Comparison of ENCODE assay signal across 8 mouse cellular contexts in genomic region chr8:74994540-74994939, GRCm38 (mm10). TPM values are rescaled to one million over a fixed set of nuclear protein-coding genes. Genes with fewer than 3 reads are reported as not detected.
A peak's percentile ranks its signal among the peaks of the same experiment; 100 is the strongest.
DNase-seq lines count a peak whose midpoint lies in the region; ATAC-seq and TF ChIP-seq lines count a peak whose summit lies in the region.

No protein-coding gene starts in this region.

- H3K27me3 ChIP-seq in MEL (ENCODE audit: control insufficient read depth in 1 of 2, insufficient read depth in 2 of 2, low read length in 2 of 2), result no peaks in the 10 kb centered on the region; a peak in 1 of 4 replicates
- H3K27me3 ChIP-seq in forebrain, embryonic 13.5 days, result 0 out of 2 replicates have a peak, but pooled peaks cover 6% of the 10 kb centered on the region
- H3K27me3 ChIP-seq in midbrain, postnatal 0 days (ENCODE audit: insufficient read depth, low read length), result no peaks in the 10 kb centered on the region

- H3K27ac ChIP-seq in gastrocnemius, adult 2 months, result peak overlapping the region; percentile 99
- H3K27ac ChIP-seq in MEL (ENCODE audit: control insufficient read depth, low read depth, low read length), result no peak overlapping the region
- peak overlapping the region; percentile 96; the same call in 1 of the 2 replicates for H3K27ac ChIP-seq in forebrain, embryonic 13.5 days
- 0 out of 2 replicates have a peak overlapping the region, but pooled peaks have one; percentile 98 for H3K27ac ChIP-seq in midbrain, postnatal 0 days (ENCODE audit: low read depth, low read length)

- no peak for TF ChIP-seq EP300 in MEL (IDR thresholded peaks at IDR 0.05; ENCODE audit: low read depth in 1 of 2, low read length in 2 of 2)

- H3K36me3 ChIP-seq in MEL (ENCODE audit: control insufficient read depth in 1 of 2, insufficient read depth in 2 of 2, low read length in 2 of 2), result peaks cover 0 to 10% of the 10 kb centered on the region in 2 experiments; a peak in 3 of 4 replicates
- H3K36me3 ChIP-seq in forebrain, embryonic 13.5 days (ENCODE audit: poor library complexity, severe bottlenecking), result peaks cover 11% of the 10 kb centered on the region
- peaks cover 10% of the 10 kb centered on the region for H3K36me3 ChIP-seq in midbrain, postnatal 0 days (ENCODE audit: insufficient read depth, low read length)

- peak overlapping the region; percentile 66 for H3K4me2 ChIP-seq in forebrain, embryonic 13.5 days
- peak overlapping the region; percentile 69 for H3K4me2 ChIP-seq in midbrain, postnatal 0 days (ENCODE audit: low read depth, low read length, poor library complexity, severe bottlenecking)

- intact Hi-C loops in gastrocnemius, adult 2 months (cut with DNase I), result loop anchor here (2.0 kb wide), 1 partner anchor 114 kb away; the partner anchor contains the start of gene Mcm5
- intact Hi-C loops in left cerebral cortex, postnatal 25 days (cut with DNase I), result no loop called here

- peak; percentile 1; the same call in 1 of the 2 replicates for ATAC-seq in forebrain, embryonic 13.5 days
- no peak for ATAC-seq in midbrain, postnatal 0 days (ENCODE audit: low FRiP score)

- H3K9ac ChIP-seq in MEL (ENCODE audit: control insufficient read depth, low read depth, low read length, poor library complexity, severe bottlenecking), result peak overlapping the region; percentile 89
- peak overlapping the region; percentile 98 for H3K9ac ChIP-seq in forebrain, embryonic 13.5 days
- peak overlapping the region; percentile 97 for H3K9ac ChIP-seq in midbrain, postnatal 0 days (replicated peaks; ENCODE audit: low read length, poor library complexity, severe bottlenecking)

- DNase-seq in gastrocnemius, adult 2 months, result no peak
- DNase-seq in gastrocnemius, postnatal 25 days, result no peak
- DNase-seq in MEL (ENCODE audit: low read depth, low spot score), result peak; percentile 62
- DNase-seq in kidney, postnatal 10 days, result peak; percentile 11
- peak; percentile 26 for DNase-seq in midbrain, postnatal 0 days (ENCODE audit: low spot score)
- no peak for DNase-seq in T-cell, adult 2 months (ENCODE audit: low spot score)
- no peak for DNase-seq in left cerebral cortex, postnatal 25 days (ENCODE audit: low spot score in 2 of 2)

- peaks cover 0 to 4% of the 10 kb centered on the region in 2 experiments for H3K4me1 ChIP-seq in MEL (ENCODE audit: control insufficient read depth in 1 of 2, insufficient read depth in 2 of 2, low read length in 2 of 2)
- H3K4me1 ChIP-seq in forebrain, embryonic 13.5 days, result peaks cover 15% of the 10 kb centered on the region
- peaks cover 3% of the 10 kb centered on the region; the same call in 1 of the 2 replicates for H3K4me1 ChIP-seq in midbrain, postnatal 0 days (ENCODE audit: insufficient read depth, low read length)

- no peak for TF ChIP-seq RAD21 in MEL (IDR thresholded peaks at IDR 0.05; ENCODE audit: low read depth, low read length)

- H3K79me2 ChIP-seq in MEL (ENCODE audit: control insufficient read depth, insufficient read depth, low read length, poor library complexity), result peaks cover 8% of the 10 kb centered on the region; the same call in 1 of the 2 replicates

- TF ChIP-seq POLR2A in MEL (IDR thresholded peaks at IDR 0.05; ENCODE audit: control insufficient read depth in 1 of 2, insufficient read depth in 1 of 2, low read depth in 1 of 2, low read length in 2 of 2, poor library complexity in 1 of 2), result no peak

- peak overlapping the region; percentile 96 for H3K4me3 ChIP-seq in gastrocnemius, adult 2 months
- peak overlapping the region; percentile 54 to 96 for H3K4me3 ChIP-seq in MEL (ENCODE audit: control insufficient read depth in 1 of 2, insufficient read depth in 1 of 2, low read depth in 2 of 2, low read length in 2 of 2)
- peak overlapping the region; percentile 90 for H3K4me3 ChIP-seq in forebrain, embryonic 13.5 days
- peak overlapping the region; percentile 59 for H3K4me3 ChIP-seq in midbrain, postnatal 0 days (ENCODE audit: low read depth, low read length)

- no peak for TF ChIP-seq CTCF in gastrocnemius, adult 2 months (IDR thresholded peaks at IDR 0.05)
- no peak for TF ChIP-seq CTCF in MEL (IDR thresholded peaks at IDR 0.05 in 2 of 3, conservative IDR thresholded peaks at IDR 0.05 in 1 of 3; ENCODE audit: control insufficient read depth in 1 of 3, insufficient read depth in 1 of 3, low read depth in 2 of 3, low read length in 3 of 3, poor library complexity in 1 of 3, severe bottlenecking in 1 of 3)
- no peak for TF ChIP-seq CTCF in midbrain, postnatal 0 days (IDR thresholded peaks at IDR 0.05)

- WGBS in forebrain, embryonic 13.5 days, result 4% methylated on average over 7 of the region's 7 CpGs
- WGBS in midbrain, postnatal 0 days, result 2% methylated on average over 7 of the region's 7 CpGs

- H3K9me3 ChIP-seq in MEL (replicated peaks; ENCODE audit: insufficient read depth, low read length), result no peaks in the 10 kb centered on the region
- no peaks in the 10 kb centered on the region for H3K9me3 ChIP-seq in forebrain, embryonic 13.5 days (replicated peaks)
- no peaks in the 10 kb centered on the region for H3K9me3 ChIP-seq in midbrain, postnatal 0 days (ENCODE audit: low read length)

TF ChIP-seq in MEL, 35 proteins besides CTCF, POLR2A, EP300 and RAD21:
- TF ChIP-seq RCOR1 (IDR thresholded peaks at IDR 0.05; ENCODE audit: low read depth, low read length), result 0 out of 2 replicates have a peak, but pooled peaks have one; percentile 13
- no peak for TF ChIP-seq GABPA (IDR thresholded peaks at IDR 0.05; ENCODE audit: low read depth, low read length)
- no peak for TF ChIP-seq CHD2 (IDR thresholded peaks at IDR 0.05; ENCODE audit: low read length)
- no peak for TF ChIP-seq SMC3 (IDR thresholded peaks at IDR 0.05; ENCODE audit: low read depth, low read length)
- no peak for TF ChIP-seq MAFK (IDR thresholded peaks at IDR 0.05; ENCODE audit: borderline replicate concordance, low read depth, low read length)
- TF ChIP-seq ELF1 (IDR thresholded peaks at IDR 0.05; ENCODE audit: low read depth, low read length), result no peak
- TF ChIP-seq GATA1 (IDR thresholded peaks at IDR 0.05; ENCODE audit: low read depth, low read length), result peak; percentile 64; the same call in 1 of the 2 replicates
- TF ChIP-seq MYC (IDR thresholded peaks at IDR 0.05; ENCODE audit: low read depth, low read length), result 0 out of 2 replicates have a peak, but pooled peaks have one; percentile 42
- no peak for TF ChIP-seq HCFC1 (IDR thresholded peaks at IDR 0.05; ENCODE audit: low read depth, low read length)

RNA-seq across cellular contexts. Expression of gene Hmgxb4, which starts 1.4 kb away (rescaled TPM):
- 1 to 10 TPM; 8.3 to 9.9 TPM for total RNA-seq in gastrocnemius, adult 2 months (2021)
- total RNA-seq in gastrocnemius, postnatal 25 days (2021), result 1 to 10 TPM; 7.2 to 8.6 TPM
- 21.8 and 22.8 TPM in 2 replicates for total RNA-seq in MEL (2012; rRNA removed)
- 10 to 100 TPM in 1 of 2 experiments, not detected in 1; 32.6 TPM for polyA plus RNA-seq in MEL (2012; ENCODE audit: insufficient read depth in 1 of 2, insufficient read length in 2 of 2, low read depth in 1 of 2, low replicate concordance in 2 of 2, missing spikeins in 1 of 2)
- 51.1 and 51.2 TPM in 2 replicates for polyA plus RNA-seq in forebrain, embryonic 13.5 days (2015; fragmentation: Nextera tagmentation; extraction: Ambion mirVana)
- total RNA-seq in midbrain, postnatal 0 days (2014; rRNA removed), result 48.5 and 60.1 TPM in 2 replicates
- polyA plus RNA-seq in midbrain, postnatal 0 days (2015; fragmentation: Nextera tagmentation; extraction: Ambion mirVana), result 27.6 and 29.6 TPM in 2 replicates
- 10 to 100 TPM; 22.1 to 31.0 TPM for total RNA-seq in left cerebral cortex, postnatal 25 days (2021)

RNA-seq across cellular contexts. Expression of gene Tom1, which starts 39.0 kb away (rescaled TPM):
- total RNA-seq in gastrocnemius, adult 2 months (2021), result 10 to 100 TPM; 45.9 to 49.7 TPM
- total RNA-seq in gastrocnemius, postnatal 25 days (2021), result 10 to 100 TPM; 38.6 to 47.8 TPM
- 17.6 and 18.0 TPM in 2 replicates for total RNA-seq in MEL (2012; rRNA removed)
- 10 to 100 TPM in 1 of 2 experiments, not detected in 1; 32.6 TPM for polyA plus RNA-seq in MEL (2012; ENCODE audit: insufficient read depth in 1 of 2, insufficient read length in 2 of 2, low read depth in 1 of 2, low replicate concordance in 2 of 2, missing spikeins in 1 of 2)
- 16.9 and 20.1 TPM in 2 replicates for polyA plus RNA-seq in forebrain, embryonic 13.5 days (2015; fragmentation: Nextera tagmentation; extraction: Ambion mirVana)
- 43.8 and 48.7 TPM in 2 replicates for total RNA-seq in midbrain, postnatal 0 days (2014; rRNA removed)
- polyA plus RNA-seq in midbrain, postnatal 0 days (2015; fragmentation: Nextera tagmentation; extraction: Ambion mirVana), result 47.1 and 48.2 TPM in 2 replicates
- 10 to 100 TPM; 37.6 to 38.6 TPM for total RNA-seq in left cerebral cortex, postnatal 25 days (2021)

Comparison
In these comparisons a context has a peak if more than half of its experiments do, and no peak if none do; other contexts are left out.
1. DNase-seq: peak in MEL (single experiment), kidney, postnatal 10 days (single experiment) and midbrain, postnatal 0 days (single experiment); none in gastrocnemius, adult 2 months (single experiment), gastrocnemius, postnatal 25 days (single experiment), T-cell, adult 2 months (single experiment) and left cerebral cortex, postnatal 25 days (0 of 2).
2. Peak in every context shown above with its lines, with median percentiles within 50 percentile points of each other: H3K4me3 ChIP-seq and H3K9ac ChIP-seq.